In the genomic region with DNA sequence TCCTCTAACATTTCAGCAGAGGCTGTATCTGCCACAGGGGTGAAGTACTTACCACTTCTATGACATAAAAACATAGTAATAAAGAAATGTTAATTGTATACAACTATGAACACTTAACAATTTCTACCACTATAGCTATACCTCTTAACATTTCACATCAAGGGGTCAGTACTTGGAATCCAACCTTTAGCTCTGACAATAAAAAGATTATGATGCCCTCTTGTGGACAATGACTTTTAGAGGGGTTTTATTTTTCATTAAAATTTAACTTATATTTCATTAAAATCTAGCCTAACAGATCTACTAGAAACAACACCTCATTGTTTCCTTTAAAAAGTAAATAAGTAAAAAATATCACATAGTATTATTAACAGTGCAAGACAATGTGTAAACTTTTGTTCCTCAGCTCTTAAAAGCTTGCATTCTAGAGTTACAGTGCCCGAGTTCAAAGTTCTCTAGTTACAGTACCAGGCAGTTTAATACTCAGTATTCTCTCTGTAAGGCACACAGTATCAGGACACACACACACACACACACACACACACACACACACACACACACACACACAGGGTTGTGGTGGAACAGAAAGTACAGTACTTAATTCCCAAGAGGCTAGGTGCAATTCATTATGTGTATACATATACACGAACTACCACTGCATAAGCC, we compare ENCODE assay signal across 14 mouse cellular contexts. TPM values are rescaled to one million over a fixed set of nuclear protein-coding genes. Genes with fewer than 3 reads are reported as not detected.
A peak's percentile ranks its signal among the peaks of the same experiment; 100 is the strongest.
DNase-seq lines count a peak whose midpoint lies in the region; ATAC-seq and TF ChIP-seq lines count a peak whose summit lies in the region.
"Had no signal": no experiment of that assay in that cellular context is flagged by ENCODE, and none has a peak within 500 bp of the region (broad histone marks: within the 10 kb centered on the region; RNA-seq: fewer than 3 reads in every experiment).

No protein-coding gene starts in this region.

- no peak overlapping the region for H3K4me2 ChIP-seq in forebrain, postnatal 0 days (ENCODE audit: low read depth)
- no peak overlapping the region for H3K4me2 ChIP-seq in forebrain, embryonic 11.5 days (ENCODE audit: low read depth, low read length, severe bottlenecking)
- H3K4me2 ChIP-seq in hindbrain, postnatal 0 days (ENCODE audit: low read depth, low read length): no peak overlapping the region
- no peak overlapping the region for H3K4me2 ChIP-seq in hindbrain, embryonic 11.5 days (replicated peaks; ENCODE audit: low read depth, low read length)
- no peak overlapping the region for H3K4me2 ChIP-seq in midbrain, embryonic 14.5 days (ENCODE audit: low read length)
- no peak overlapping the region for H3K4me2 ChIP-seq in midbrain, embryonic 13.5 days (replicated peaks)
- H3K4me2 ChIP-seq in stomach, postnatal 0 days (replicated peaks; ENCODE audit: low read depth): no peak overlapping the region
- H3K4me2 ChIP-seq: embryonic facial prominence, embryonic 13.5 days; hindbrain, embryonic 12.5 days; limb, embryonic 12.5 days had no signal

- H3K9me3 ChIP-seq in forebrain, postnatal 0 days (ENCODE audit: low read length): no peaks in the 10 kb centered on the region
- H3K9me3 ChIP-seq in forebrain, embryonic 11.5 days (ENCODE audit: control insufficient read depth, low read length): no peaks in the 10 kb centered on the region
- no peaks in the 10 kb centered on the region for H3K9me3 ChIP-seq in hindbrain, postnatal 0 days (ENCODE audit: low read length)
- H3K9me3 ChIP-seq in hindbrain, embryonic 11.5 days (ENCODE audit: control insufficient read depth, low read length): no peaks in the 10 kb centered on the region
- H3K9me3 ChIP-seq in midbrain, embryonic 14.5 days (ENCODE audit: control insufficient read depth, low read length): no peaks in the 10 kb centered on the region
- H3K9me3 ChIP-seq in midbrain, embryonic 13.5 days: no peaks in the 10 kb centered on the region
- H3K9me3 ChIP-seq in stomach, postnatal 0 days (ENCODE audit: control insufficient read depth, low read length): no peaks in the 10 kb centered on the region
- H3K9me3 ChIP-seq: embryonic facial prominence, embryonic 13.5 days; hindbrain, embryonic 12.5 days; limb, embryonic 12.5 days had no signal

- H3K4me3 ChIP-seq in forebrain, postnatal 0 days (ENCODE audit: low read depth, low read length): no peak overlapping the region
- no peak overlapping the region for H3K4me3 ChIP-seq in forebrain, embryonic 11.5 days (ENCODE audit: low read depth, low read length)
- no peak overlapping the region for H3K4me3 ChIP-seq in hindbrain, postnatal 0 days (ENCODE audit: low read length)
- H3K4me3 ChIP-seq in hindbrain, embryonic 11.5 days (ENCODE audit: low read depth, low read length): no peak overlapping the region
- no peak overlapping the region for H3K4me3 ChIP-seq in midbrain, embryonic 14.5 days (replicated peaks; ENCODE audit: low read depth, low read length)
- no peak overlapping the region for H3K4me3 ChIP-seq in midbrain, embryonic 13.5 days (replicated peaks)
- no peak overlapping the region for H3K4me3 ChIP-seq in stomach, postnatal 0 days (ENCODE audit: low read depth, low read length)
- H3K4me3 ChIP-seq: embryonic facial prominence, embryonic 13.5 days; hindbrain, embryonic 12.5 days; limb, embryonic 12.5 days had no signal

- no peaks in the 10 kb centered on the region for H3K27me3 ChIP-seq in forebrain, postnatal 0 days (ENCODE audit: insufficient read depth, low read length)
- no peaks in the 10 kb centered on the region for H3K27me3 ChIP-seq in forebrain, embryonic 11.5 days (ENCODE audit: control insufficient read depth, insufficient read depth, low read length)
- H3K27me3 ChIP-seq in hindbrain, postnatal 0 days (ENCODE audit: insufficient read depth, low read length): no peaks in the 10 kb centered on the region
- H3K27me3 ChIP-seq in hindbrain, embryonic 11.5 days (ENCODE audit: control insufficient read depth, insufficient read depth, low read length): no peaks in the 10 kb centered on the region
- H3K27me3 ChIP-seq in midbrain, embryonic 14.5 days (ENCODE audit: control insufficient read depth, insufficient read depth, low read length): no peaks in the 10 kb centered on the region
- H3K27me3 ChIP-seq in midbrain, embryonic 13.5 days: no peaks in the 10 kb centered on the region
- H3K27me3 ChIP-seq in stomach, postnatal 0 days (ENCODE audit: control insufficient read depth, insufficient read depth, low read length): no peaks in the 10 kb centered on the region
- H3K27me3 ChIP-seq: embryonic facial prominence, embryonic 13.5 days; hindbrain, embryonic 12.5 days; limb, embryonic 12.5 days had no signal

- H3K27ac ChIP-seq in forebrain, postnatal 0 days (ENCODE audit: low read depth, low read length): no peak overlapping the region
- H3K27ac ChIP-seq in forebrain, embryonic 11.5 days (ENCODE audit: low read depth, low read length): no peak overlapping the region
- H3K27ac ChIP-seq in hindbrain, postnatal 0 days: no peak overlapping the region
- H3K27ac ChIP-seq in hindbrain, embryonic 11.5 days (ENCODE audit: low read depth, low read length): no peak overlapping the region
- H3K27ac ChIP-seq in midbrain, embryonic 14.5 days (replicated peaks; ENCODE audit: low read depth, low read length): no peak overlapping the region
- no peak overlapping the region for H3K27ac ChIP-seq in midbrain, embryonic 13.5 days
- H3K27ac ChIP-seq in stomach, postnatal 0 days (replicated peaks): no peak overlapping the region
- H3K27ac ChIP-seq: embryonic facial prominence, embryonic 13.5 days; hindbrain, embryonic 12.5 days; limb, embryonic 12.5 days; macrophage had no signal

- 79% methylated on average over 2 of the region's 2 CpGs for WGBS in forebrain, postnatal 0 days
- WGBS in forebrain, embryonic 11.5 days: 86% methylated on average over 2 of the region's 2 CpGs
- 93% methylated on average over 2 of the region's 2 CpGs for WGBS in hindbrain, postnatal 0 days
- WGBS in hindbrain, embryonic 11.5 days: 85% methylated on average over 2 of the region's 2 CpGs
- WGBS in midbrain, embryonic 14.5 days: 86% methylated on average over 2 of the region's 2 CpGs
- 95% methylated on average over 2 of the region's 2 CpGs for WGBS in midbrain, embryonic 13.5 days
- 78% methylated on average over 2 of the region's 2 CpGs for WGBS in stomach, postnatal 0 days

- H3K9ac ChIP-seq in forebrain, postnatal 0 days: no peak overlapping the region
- no peak overlapping the region for H3K9ac ChIP-seq in forebrain, embryonic 11.5 days (ENCODE audit: low read length)
- H3K9ac ChIP-seq in hindbrain, postnatal 0 days (replicated peaks; ENCODE audit: low read length): no peak overlapping the region
- H3K9ac ChIP-seq in hindbrain, embryonic 11.5 days (ENCODE audit: low read depth, low read length): no peak overlapping the region
- H3K9ac ChIP-seq in midbrain, embryonic 14.5 days (replicated peaks; ENCODE audit: low read length): no peak overlapping the region
- no peak overlapping the region for H3K9ac ChIP-seq in midbrain, embryonic 13.5 days (replicated peaks)
- H3K9ac ChIP-seq in stomach, postnatal 0 days (ENCODE audit: low read length): no peak overlapping the region
- H3K9ac ChIP-seq: embryonic facial prominence, embryonic 13.5 days; hindbrain, embryonic 12.5 days; limb, embryonic 12.5 days had no signal

- DNase-seq in forebrain, postnatal 0 days: no peak
- DNase-seq in forebrain, embryonic 11.5 days (ENCODE audit: low spot score): no peak
- DNase-seq in hindbrain, postnatal 0 days (ENCODE audit: low spot score): peak; percentile 28
- no peak for DNase-seq in hindbrain, embryonic 11.5 days (ENCODE audit: low spot score)
- peak; percentile 51 for DNase-seq in midbrain, embryonic 14.5 days
- no peak for DNase-seq in stomach, postnatal 0 days (ENCODE audit: low spot score)
- no peak for DNase-seq in adrenal gland, adult (ENCODE audit: inconsistent age in 2 of 2, low spot score in 1 of 2)
- DNase-seq: B cell, adult 2 months; cerebellum, adult 8-10 months had no signal

- no peak for TF ChIP-seq EP300 in stomach, postnatal 0 days (optimal IDR thresholded peaks at IDR 0.05)

- H3K4me1 ChIP-seq in forebrain, postnatal 0 days (ENCODE audit: insufficient read depth): no peaks in the 10 kb centered on the region
- no peaks in the 10 kb centered on the region for H3K4me1 ChIP-seq in forebrain, embryonic 11.5 days (replicated peaks; ENCODE audit: control insufficient read depth, insufficient read depth, low read length)
- H3K4me1 ChIP-seq in hindbrain, postnatal 0 days (ENCODE audit: insufficient read depth, low read length): no peaks in the 10 kb centered on the region
- H3K4me1 ChIP-seq in hindbrain, embryonic 11.5 days (replicated peaks; ENCODE audit: control insufficient read depth, insufficient read depth, low read length): no peaks in the 10 kb centered on the region
- H3K4me1 ChIP-seq in midbrain, embryonic 14.5 days (ENCODE audit: control insufficient read depth, insufficient read depth, low read length): no peaks in the 10 kb centered on the region
- H3K4me1 ChIP-seq in midbrain, embryonic 13.5 days (replicated peaks): no peaks in the 10 kb centered on the region
- H3K4me1 ChIP-seq in stomach, postnatal 0 days (replicated peaks; ENCODE audit: control insufficient read depth, insufficient read depth): no peaks in the 10 kb centered on the region
- H3K4me1 ChIP-seq: hindbrain, embryonic 12.5 days had no signal

- no peak for ATAC-seq in forebrain, postnatal 0 days
- no peak for ATAC-seq in forebrain, embryonic 11.5 days (replicated peaks; ENCODE audit: low FRiP score)
- ATAC-seq in hindbrain, postnatal 0 days: no peak; the same call in 1 of the 2 replicates
- ATAC-seq in hindbrain, embryonic 11.5 days (ENCODE audit: low FRiP score): no peak
- ATAC-seq in midbrain, embryonic 14.5 days (ENCODE audit: low FRiP score, low TSS enrichment): no peak
- no peak for ATAC-seq in midbrain, embryonic 13.5 days
- peak; percentile 12; the same call in 1 of the 2 replicates for ATAC-seq in stomach, postnatal 0 days (ENCODE audit: low FRiP score, low TSS enrichment)

- peak; percentile 36; the same call in 1 of the 2 replicates for TF ChIP-seq CTCF in forebrain, postnatal 0 days (IDR thresholded peaks at IDR 0.05; ENCODE audit: low read depth)
- TF ChIP-seq CTCF in hindbrain, postnatal 0 days (IDR thresholded peaks at IDR 0.05; ENCODE audit: low read depth): peak; percentile 43
- peak; percentile 56 for TF ChIP-seq CTCF in stomach, postnatal 0 days (IDR thresholded peaks at IDR 0.05; ENCODE audit: low read depth)

- no peaks in the 10 kb centered on the region for H3K36me3 ChIP-seq in forebrain, postnatal 0 days (ENCODE audit: insufficient read depth)
- H3K36me3 ChIP-seq in forebrain, embryonic 11.5 days (ENCODE audit: control insufficient read depth, insufficient read depth, low read length): no peaks in the 10 kb centered on the region; the same call in 1 of the 2 replicates
- peaks cover 4% of the 10 kb centered on the region; the same call in 1 of the 2 replicates for H3K36me3 ChIP-seq in hindbrain, postnatal 0 days (ENCODE audit: insufficient read depth, low read length)
- no peaks in the 10 kb centered on the region for H3K36me3 ChIP-seq in hindbrain, embryonic 11.5 days (ENCODE audit: control insufficient read depth, insufficient read depth, low read length)
- 0 out of 2 replicates have a peak, but pooled peaks cover 3% of the 10 kb centered on the region for H3K36me3 ChIP-seq in midbrain, embryonic 14.5 days (ENCODE audit: control insufficient read depth, insufficient read depth, low read length)
- peaks cover 15% of the 10 kb centered on the region for H3K36me3 ChIP-seq in midbrain, embryonic 13.5 days
- H3K36me3 ChIP-seq in stomach, postnatal 0 days (ENCODE audit: control insufficient read depth, insufficient read depth, low read length): peaks cover 2% of the 10 kb centered on the region; the same call in 1 of the 2 replicates

RNA-seq across cellular contexts. Expression of gene Btg3, which starts 30.2 kb away (rescaled TPM):
- total RNA-seq in forebrain, postnatal 0 days (2014; rRNA removed): 7.5 and 9.8 TPM in 2 replicates
- polyA plus RNA-seq in forebrain, postnatal 0 days (2015; fragmentation: Nextera tagmentation; extraction: Ambion mirVana): 19.7 and 20.2 TPM in 2 replicates
- polyA plus RNA-seq in forebrain, embryonic 11.5 days (2014; fragmentation: Nextera tagmentation; extraction: Ambion mirVana): 51.2 and 57.7 TPM in 2 replicates
- total RNA-seq in hindbrain, postnatal 0 days (2014; rRNA removed): 7.9 and 8.1 TPM in 2 replicates
- 23.2 and 26.7 TPM in 2 replicates for polyA plus RNA-seq in hindbrain, postnatal 0 days (2015; fragmentation: Nextera tagmentation; extraction: Ambion mirVana)
- polyA plus RNA-seq in hindbrain, embryonic 11.5 days (2014; fragmentation: Nextera tagmentation; extraction: Ambion mirVana): 43.7 and 45.8 TPM in 2 replicates
- 17.1 and 22.9 TPM in 2 replicates for polyA plus RNA-seq in midbrain, embryonic 14.5 days (2014; fragmentation: Nextera tagmentation; extraction: Ambion mirVana)
- polyA plus RNA-seq in midbrain, embryonic 13.5 days (2015; fragmentation: Nextera tagmentation; extraction: Ambion mirVana): 24.6 and 27.4 TPM in 2 replicates
- polyA plus RNA-seq in stomach, postnatal 0 days (2015; fragmentation: Nextera tagmentation; extraction: Ambion mirVana): 50.4 and 53.5 TPM in 2 replicates

RNA-seq across cellular contexts. Expression of gene Cxadr, which starts 45.5 kb away (rescaled TPM):
- 331 and 396 TPM in 2 replicates for total RNA-seq in forebrain, postnatal 0 days (2014; rRNA removed)
- polyA plus RNA-seq in forebrain, postnatal 0 days (2015; fragmentation: Nextera tagmentation; extraction: Ambion mirVana): 118 and 156 TPM in 2 replicates
- polyA plus RNA-seq in forebrain, embryonic 11.5 days (2014; fragmentation: Nextera tagmentation; extraction: Ambion mirVana): 57.1 and 63.4 TPM in 2 replicates
- total RNA-seq in hindbrain, postnatal 0 days (2014; rRNA removed): 265 and 272 TPM in 2 replicates
- polyA plus RNA-seq in hindbrain, postnatal 0 days (2015; fragmentation: Nextera tagmentation; extraction: Ambion mirVana): 116 and 133 TPM in 2 replicates
- 64.7 and 70.1 TPM in 2 replicates for polyA plus RNA-seq in hindbrain, embryonic 11.5 days (2014; fragmentation: Nextera tagmentation; extraction: Ambion mirVana)
- 124 and 133 TPM in 2 replicates for polyA plus RNA-seq in midbrain, embryonic 14.5 days (2014; fragmentation: Nextera tagmentation; extraction: Ambion mirVana)
- 135 and 153 TPM in 2 replicates for polyA plus RNA-seq in midbrain, embryonic 13.5 days (2015; fragmentation: Nextera tagmentation; extraction: Ambion mirVana)
- 56.4 and 62.1 TPM in 2 replicates for polyA plus RNA-seq in stomach, postnatal 0 days (2015; fragmentation: Nextera tagmentation; extraction: Ambion mirVana)
- polyA plus RNA-seq: macrophage had no signal

Comparison
In these comparisons a context has a peak if more than half of its experiments do, and no peak if none do; other contexts are left out.
1. DNase-seq: peak in hindbrain, postnatal 0 days (single experiment) and midbrain, embryonic 14.5 days (single experiment); none in forebrain, postnatal 0 days (single experiment), forebrain, embryonic 11.5 days (single experiment), hindbrain, embryonic 11.5 days (single experiment), stomach, postnatal 0 days (single experiment) and adrenal gland, adult (0 of 2).
2. Peak in every context shown above with its lines, with median percentiles within 50 percentile points of each other: CTCF ChIP-seq.